Mouse (Mus musculus) limb, embryonic 14.5 days (tissue): ENCODE measurements around the gene Rfc1. TPM values are rescaled to one million over a fixed set of nuclear protein-coding genes. Genes with fewer than 3 reads are reported as not detected.

Experiments
- ATAC-seq: fragments of 200-750 bp; cut with Nextera tagmentation; 2 replicates; pipeline ENCODE4 v1.8.0; 2017; ENCODE audit warnings: low read depth, moderate number of reproducible peaks, moderate TSS enrichment; ENCODE audit not compliant: low FRiP score
- DNase-seq: peaks from one replicate; pipeline ENCODE4 v3.0.0-alpha.2; 2015; ENCODE audit warnings: low spot score
- H3K27ac ChIP-seq: fragments of 300-500 bp; sonication (generic); replicated peaks from 2 replicates; pipeline ENCODE4 v1.5.1; 2014; ENCODE audit warnings: low read depth, mild to moderate bottlenecking, low read length, moderate library complexity, mixed read lengths
- H3K27me3 ChIP-seq: fragments of 300-500 bp; sonication (generic); 2 replicates; pipeline ENCODE4 v1.6.1; 2014; ENCODE audit warnings: low read length, mixed read lengths; ENCODE audit not compliant: control insufficient read depth, insufficient read depth
- H3K36me3 ChIP-seq: fragments of 300-500 bp; sonication (generic); 2 replicates; pipeline ENCODE4 v1.6.1; 2014; ENCODE audit warnings: mild to moderate bottlenecking, low read length, moderate library complexity, mixed read lengths; ENCODE audit not compliant: control insufficient read depth, insufficient read depth
- H3K4me1 ChIP-seq: fragments of 300-500 bp; sonication (generic); 2 replicates; pipeline ENCODE4 v1.6.1; 2014; ENCODE audit warnings: antibody characterized with exemption, low read length, mixed read lengths; ENCODE audit not compliant: control insufficient read depth, insufficient read depth
- H3K4me2 ChIP-seq: fragments of 300-500 bp; sonication (generic); replicated peaks from 2 replicates; pipeline ENCODE4 v1.6.1; 2014; ENCODE audit warnings: low read depth, mild to moderate bottlenecking, low read length, moderate library complexity; ENCODE audit not compliant: severe bottlenecking
- H3K4me3 ChIP-seq: fragments of 300-500 bp; sonication (generic); replicated peaks from 2 replicates; pipeline ENCODE4 v1.5.1; 2014; ENCODE audit warnings: low read length
- H3K9ac ChIP-seq: fragments of 300-500 bp; sonication (generic); 2 replicates; pipeline ENCODE4 v1.6.1; 2014; ENCODE audit warnings: mild to moderate bottlenecking, low read depth, low read length, moderate library complexity; ENCODE audit not compliant: severe bottlenecking
- H3K9me3 ChIP-seq: fragments of 300-500 bp; sonication (generic); 2 replicates; pipeline ENCODE4 v1.6.1; 2016; ENCODE audit warnings: low read length; ENCODE audit not compliant: control insufficient read depth
- POLR2A ChIP-seq: fragments of 200-500 bp; IDR thresholded peaks from 2 replicates; pipeline ENCODE4 v1.8.0; 2012; ENCODE audit warnings: inconsistent platforms, mild to moderate bottlenecking, moderate library complexity, borderline replicate concordance; ENCODE audit not compliant: insufficient read depth, insufficient read length; ENCODE audit errors: extremely low read depth
- WGBS: fragments of 180-500 bp; shearing (Covaris S2); extraction: QIAGEN DNeasy Blood & Tissue Kit; methylation state at CpG from one replicate; pipeline ENCODE4 v1.1.7; 2014; 5-methylcytosine and 5-hydroxymethylcytosine counted together
- polyA plus RNA-seq, 2 experiments: library from polyadenylated mRNA; depleted of rRNA in 1 of 2; stranded (reverse) in 1 of 2; unstranded in 1 of 2; fragments of >200 nt; fragmentation: Nextera tagmentation in 1 of 2; extraction: Ambion mirVana in 1 of 2; gene quantifications; 2 replicates each; pipeline versions ENCODE4 v1.2.1 to v1.2.3; 2012 to 2014

Gene Rfc1
- polyA plus RNA-seq (2012; rRNA removed) (40.1 and 50.1 TPM in 2 replicates), polyA plus RNA-seq (2014; fragmentation: Nextera tagmentation; extraction: Ambion mirVana) (92.1 and 99.1 TPM in 2 replicates)

GRCm38 (mm10) chr5:65335298-65336074, at the start of gene Rfc1:
TSS of gene Rfc1 (minus strand) at chr5:65335670.
- 0 out of 2 replicates have a peak, but pooled peaks have one; percentile 33 for TF ChIP-seq POLR2A
- ATAC-seq (peak; percentile 98), DNase-seq (peak; percentile 88)
- under 1% methylated on average over 63 of the region's 65 CpGs for WGBS
- Histone ChIP-seq H3K9ac (peak within 1 kb of the TSS; percentile 94), H3K4me3 (peak within 1 kb of the TSS; percentile 83), H3K9me3 (no peaks in the 10 kb centered on the region), H3K4me1 (no peaks in the 10 kb centered on the region; the same call in 1 of the 2 replicates), H3K36me3 (no peaks in the 10 kb centered on the region), H3K27me3 (no peaks in the 10 kb centered on the region), H3K27ac (peak within 1 kb of the TSS; percentile 89), H3K4me2 (peak within 1 kb of the TSS; percentile 57)

GRCm38 (mm10) chr5:65374746-65375145, 39.3 kb upstream of the Rfc1 start:
- H3K27ac ChIP-seq, result no peak overlapping the region
- no peak for TF ChIP-seq POLR2A
- no peaks in the 10 kb centered on the region for H3K27me3 ChIP-seq
- no peaks in the 10 kb centered on the region for H3K4me1 ChIP-seq
- no peak overlapping the region for H3K4me3 ChIP-seq
- WGBS, result 76% methylated on average over 7 of the region's 7 CpGs
- no peaks in the 10 kb centered on the region for H3K9me3 ChIP-seq
- ATAC-seq (no peak), DNase-seq (no peak)
- no peak overlapping the region for H3K9ac ChIP-seq
- H3K36me3 ChIP-seq, result no peaks in the 10 kb centered on the region
- no peak overlapping the region for H3K4me2 ChIP-seq

GRCm38 (mm10) chr5:65371551-65371950, 36.1 kb upstream of the Rfc1 start:
- no peak overlapping the region for H3K27ac ChIP-seq
- WGBS, result 90% methylated on average over 7 of the region's 7 CpGs
- no peak overlapping the region for H3K4me3 ChIP-seq
- ATAC-seq, result no peak
- H3K4me1 ChIP-seq, result no peaks in the 10 kb centered on the region
- H3K9ac ChIP-seq, result no peak overlapping the region
- no peaks in the 10 kb centered on the region for H3K36me3 ChIP-seq
- H3K4me2 ChIP-seq, result no peak overlapping the region
- no peak for DNase-seq
- no peaks in the 10 kb centered on the region for H3K9me3 ChIP-seq
- H3K27me3 ChIP-seq, result no peaks in the 10 kb centered on the region
- TF ChIP-seq POLR2A, result no peak

GRCm38 (mm10) chr5:65367837-65368236, 32.4 kb upstream of the Rfc1 start:
- Histone ChIP-seq H3K36me3 (no peaks in the 10 kb centered on the region), H3K4me1 (no peaks in the 10 kb centered on the region), H3K27ac (no peak overlapping the region), H3K9me3 (no peaks in the 10 kb centered on the region), H3K4me2 (no peak overlapping the region), H3K4me3 (no peak overlapping the region), H3K27me3 (no peaks in the 10 kb centered on the region), H3K9ac (no peak overlapping the region)
- TF ChIP-seq POLR2A, result no peak
- DNase-seq (no peak), ATAC-seq (no peak)
- 88% methylated on average over 11 of the region's 11 CpGs for WGBS

- H3K36me3 ChIP-seq, result no peaks in the 10 kb centered on the region
- ATAC-seq, result no peak
- no peak overlapping the region for H3K4me2 ChIP-seq
- no peaks in the 10 kb centered on the region for H3K9me3 ChIP-seq
- no peak for DNase-seq
- H3K27ac ChIP-seq, result no peak overlapping the region
- no peak overlapping the region for H3K9ac ChIP-seq
- no peaks in the 10 kb centered on the region for H3K27me3 ChIP-seq
- WGBS, result 83% methylated on average over 3 of the region's 3 CpGs
- no peak for TF ChIP-seq POLR2A
- no peak overlapping the region for H3K4me3 ChIP-seq
- no peaks in the 10 kb centered on the region for H3K4me1 ChIP-seq
These were observed 22.3 kb upstream of the Rfc1 start for GRCm38 (mm10) chr5:65357771-65358170.
